Mouse (Mus musculus): ENCODE results near the gene Rps6ka1. TPM values are rescaled to one million over a fixed set of nuclear protein-coding genes. Genes with fewer than 3 reads are reported as not detected.

Gene Rps6ka1
- polyA plus RNA-seq, 1 experiment from 2014 or later, result 26.6 TPM

DNA sequence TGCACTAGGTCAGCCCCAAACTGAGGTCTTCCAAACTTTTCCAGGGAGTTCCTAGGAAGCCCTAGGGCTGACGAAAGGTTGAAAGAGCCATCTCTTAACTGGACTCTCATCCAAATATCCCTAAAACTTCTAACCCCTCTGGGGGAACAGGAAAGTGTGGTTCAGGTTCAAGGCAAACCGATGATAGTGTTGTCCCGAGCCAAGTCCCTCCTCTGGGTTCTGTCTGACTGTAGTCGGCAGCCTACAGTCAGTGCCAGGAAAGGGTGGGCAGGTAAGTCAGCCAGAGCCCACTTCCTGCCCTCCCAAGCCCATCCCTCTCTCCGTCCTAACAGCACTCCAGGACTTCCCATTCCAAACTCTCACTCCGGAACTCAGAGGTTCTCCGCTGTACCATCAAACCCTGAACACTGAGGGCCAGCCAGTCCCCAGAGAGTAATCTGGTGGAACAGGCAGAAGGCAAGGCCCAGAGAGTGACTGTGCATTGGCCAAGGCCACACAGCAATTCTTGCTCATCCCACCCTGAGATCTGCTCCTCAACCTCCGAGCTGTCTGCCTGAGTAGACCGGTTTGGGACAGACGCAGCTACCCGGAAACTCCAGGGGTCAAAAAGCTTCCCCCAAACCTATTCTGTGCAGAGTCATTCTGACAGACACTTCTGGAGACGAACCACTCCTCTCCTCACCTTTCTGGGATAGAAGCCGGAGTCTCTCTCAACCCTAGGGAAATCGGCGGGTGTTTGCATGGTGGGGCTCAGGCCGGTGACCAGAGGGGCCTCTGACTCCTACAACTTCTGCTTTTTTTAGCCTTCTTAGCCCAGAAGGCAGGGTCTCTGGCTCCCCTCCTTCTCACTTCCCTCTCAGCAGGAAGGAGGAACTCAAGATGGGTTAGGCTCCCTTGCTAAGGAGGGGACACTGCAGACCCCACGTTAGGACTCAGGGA is 13.4 kb downstream of the Rps6ka1 start:
- Histone ChIP-seq H3K4me2 (replicated peaks) (no peak overlapping the region), H3K27me3 (no peaks in the 10 kb centered on the region), H3K27ac (replicated peaks) (no peak overlapping the region), H3K4me1 (no peaks in the 10 kb centered on the region), H3K36me3 (0 out of 2 replicates have a peak, but pooled peaks cover 3% of the 10 kb centered on the region), H3K4me3 (no peak overlapping the region), H3K9ac (replicated peaks) (no peak overlapping the region), H3K9me3 (no peaks in the 10 kb centered on the region)
- WGBS, result 87% methylated on average over 17 of the region's 17 CpGs
- no peak for ATAC-seq (ENCODE audit: low FRiP score, low read depth)

DNA sequence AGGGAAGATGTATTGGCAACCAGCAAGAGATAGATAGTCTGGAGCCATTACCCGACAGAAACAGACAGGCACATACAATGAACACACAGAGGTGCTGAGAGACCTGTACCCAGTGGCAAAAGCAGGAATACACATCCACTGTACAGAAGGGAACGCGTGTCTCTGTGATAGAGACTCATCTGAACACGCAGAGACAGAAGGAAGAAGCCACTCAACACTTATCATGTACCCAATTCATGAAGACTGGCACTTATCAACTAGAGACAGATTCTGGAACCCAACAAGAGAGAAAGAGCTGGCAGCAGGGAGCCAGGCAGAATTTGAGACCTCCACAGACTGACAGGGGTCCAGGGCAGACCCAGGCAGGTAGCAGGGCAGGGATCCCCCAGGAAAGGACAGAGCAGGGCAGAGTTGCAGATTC is 14.2 kb downstream of the Rps6ka1 start:
- no peaks in the 10 kb centered on the region for H3K9me3 ChIP-seq
- no peak for ATAC-seq (ENCODE audit: low FRiP score, low read depth)
- no peaks in the 10 kb centered on the region for H3K4me1 ChIP-seq
- H3K9ac ChIP-seq (replicated peaks), result no peak overlapping the region
- H3K27ac ChIP-seq (replicated peaks), result no peak overlapping the region
- H3K4me2 ChIP-seq (replicated peaks), result no peak overlapping the region
- 89% methylated on average over 4 of the region's 4 CpGs for WGBS
- no peaks in the 10 kb centered on the region for H3K27me3 ChIP-seq
- no peak overlapping the region for H3K4me3 ChIP-seq
- no peaks in the 10 kb centered on the region for H3K36me3 ChIP-seq

DNA sequence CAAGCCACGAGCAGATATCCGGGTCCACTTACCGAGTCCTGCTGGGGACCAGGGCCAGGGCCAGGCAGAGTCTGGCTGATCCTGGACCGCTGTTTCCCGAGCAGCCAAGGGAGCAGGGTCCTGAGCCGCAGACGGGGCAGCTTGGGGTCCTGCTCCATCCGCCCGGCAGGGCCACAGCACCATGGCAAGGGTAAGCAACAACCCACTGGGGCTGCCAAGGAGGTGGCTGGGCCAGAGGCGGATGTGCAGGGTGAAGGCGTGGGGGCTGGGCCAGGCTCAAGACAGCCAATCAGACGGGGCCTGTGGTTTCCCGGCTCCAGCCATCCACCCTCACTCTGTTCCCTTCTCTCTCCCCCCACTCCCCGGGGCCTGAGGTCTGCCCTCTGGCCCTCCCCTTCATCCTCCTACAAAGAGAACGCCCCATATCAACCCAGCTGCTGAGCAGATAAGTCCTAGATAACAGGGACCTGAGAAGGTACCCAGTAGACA is 14.7 kb downstream of the Rps6ka1 start:
- ATAC-seq (ENCODE audit: low FRiP score, low read depth), result no peak
- no peaks in the 10 kb centered on the region for H3K4me1 ChIP-seq
- H3K27ac ChIP-seq (replicated peaks), result no peak overlapping the region
- H3K9me3 ChIP-seq, result no peaks in the 10 kb centered on the region
- H3K4me3 ChIP-seq, result no peak overlapping the region
- no peak overlapping the region for H3K4me2 ChIP-seq (replicated peaks)
- no peak overlapping the region for H3K9ac ChIP-seq (replicated peaks)
- H3K36me3 ChIP-seq, result no peaks in the 10 kb centered on the region
- 70% methylated on average over 15 of the region's 15 CpGs for WGBS
- no peaks in the 10 kb centered on the region for H3K27me3 ChIP-seq

DNA sequence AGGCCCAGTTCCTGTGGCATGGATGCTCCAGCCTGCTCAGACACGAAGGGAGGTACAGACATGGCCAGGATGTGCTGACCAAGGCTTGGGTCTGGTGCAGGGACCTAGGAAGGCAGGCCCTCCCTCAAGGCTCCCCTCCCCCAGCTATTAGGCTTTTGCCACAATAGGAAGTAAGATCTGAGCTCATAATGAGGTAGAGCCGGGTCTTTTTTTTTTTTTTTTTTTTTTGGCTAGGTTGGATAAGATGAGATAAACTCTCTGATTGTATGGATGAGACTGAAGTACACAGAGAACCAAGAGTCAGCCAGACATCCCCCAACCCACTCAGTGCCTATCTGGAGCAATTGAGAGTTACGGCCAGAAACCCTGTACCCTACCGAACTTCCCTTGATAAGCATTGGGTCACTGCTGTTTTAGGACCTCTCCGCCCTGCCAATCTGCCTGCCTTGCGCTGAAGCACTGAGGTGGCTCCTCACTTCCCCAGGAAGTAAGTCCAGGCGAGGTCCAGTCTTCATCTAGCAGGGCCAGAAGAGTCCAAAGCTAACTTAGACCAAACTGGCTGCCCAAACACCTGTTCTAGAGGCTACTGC is 15.3 kb downstream of the Rps6ka1 start:
- Histone ChIP-seq H3K4me2 (replicated peaks) (no peak overlapping the region), H3K9ac (replicated peaks) (no peak overlapping the region), H3K27me3 (no peaks in the 10 kb centered on the region), H3K36me3 (no peaks in the 10 kb centered on the region), H3K27ac (replicated peaks) (no peak overlapping the region), H3K4me1 (no peaks in the 10 kb centered on the region), H3K9me3 (no peaks in the 10 kb centered on the region), H3K4me3 (no peak overlapping the region)
- no peak for ATAC-seq (ENCODE audit: low FRiP score, low read depth)
- 83% methylated on average over 7 of the region's 7 CpGs for WGBS

DNA sequence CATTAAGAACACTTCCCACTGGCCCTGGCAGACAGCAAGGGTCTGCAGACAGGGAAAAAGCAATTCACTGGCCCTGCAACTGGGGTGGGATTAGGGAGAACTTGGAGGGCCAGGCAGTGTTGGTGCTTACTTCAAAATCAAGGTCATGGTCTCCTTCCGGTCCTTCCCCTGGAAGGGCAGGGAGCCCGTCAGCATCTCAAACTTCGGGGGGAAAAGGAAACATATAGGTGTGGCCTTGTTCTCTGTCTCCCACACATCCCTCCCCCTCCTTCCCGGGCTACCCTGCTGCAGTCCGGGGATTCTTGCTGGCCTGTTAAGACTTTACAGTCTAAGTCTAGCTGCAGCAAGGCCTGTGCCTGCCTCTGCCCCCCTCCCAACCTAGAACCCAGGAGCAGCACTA is 22.4 kb downstream of the Rps6ka1 start:
- H3K4me2 ChIP-seq (replicated peaks), result no peak overlapping the region
- H3K4me3 ChIP-seq, result no peak overlapping the region
- WGBS, result 68% methylated on average over 5 of the region's 5 CpGs
- peak overlapping the region; percentile 61 for H3K27ac ChIP-seq (replicated peaks)
- 0 out of 2 replicates have a peak, but pooled peaks cover 5% of the 10 kb centered on the region for H3K36me3 ChIP-seq
- H3K9me3 ChIP-seq, result no peaks in the 10 kb centered on the region
- peak overlapping the region; percentile 41; the same call in 1 of the 2 replicates for H3K9ac ChIP-seq (replicated peaks)
- ATAC-seq (ENCODE audit: low FRiP score, low read depth), result no peak
- H3K27me3 ChIP-seq, result no peaks in the 10 kb centered on the region
- peaks cover 17% of the 10 kb centered on the region for H3K4me1 ChIP-seq

DNA sequence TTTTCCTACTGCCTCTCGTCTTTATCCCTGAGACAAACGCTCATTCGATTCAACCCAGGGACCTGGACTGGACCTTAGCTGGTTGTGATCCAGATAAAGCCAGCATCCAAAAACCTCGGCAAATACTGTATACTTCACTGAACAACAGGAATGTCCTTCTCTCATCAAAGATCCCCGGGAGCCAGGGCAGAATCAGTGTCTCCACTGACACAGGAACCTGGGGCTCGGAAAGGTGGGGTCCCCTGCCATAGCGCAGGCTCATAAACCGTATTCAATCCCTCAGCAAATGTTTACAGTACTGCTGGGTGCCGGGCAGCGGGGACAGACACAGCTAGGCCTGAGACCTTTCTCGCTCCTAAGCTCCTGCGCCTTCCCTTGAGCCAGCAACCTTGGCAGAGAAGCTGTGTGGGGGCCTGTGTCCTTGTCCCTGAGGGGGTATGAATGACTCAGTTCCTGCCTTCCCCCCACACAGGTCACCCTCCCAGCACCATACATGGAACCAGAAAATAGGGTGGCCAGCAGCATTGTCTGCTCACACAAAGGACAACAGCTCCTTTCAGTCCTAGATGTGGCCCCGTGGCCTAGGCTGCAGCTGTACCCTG is 23.1 kb downstream of the Rps6ka1 start:
- H3K4me1 ChIP-seq, result peaks cover 17% of the 10 kb centered on the region
- H3K4me2 ChIP-seq (replicated peaks), result peak overlapping the region; percentile 4
- H3K36me3 ChIP-seq, result 0 out of 2 replicates have a peak, but pooled peaks cover 11% of the 10 kb centered on the region
- no peaks in the 10 kb centered on the region for H3K9me3 ChIP-seq
- ATAC-seq (ENCODE audit: low FRiP score, low read depth), result no peak
- no peak overlapping the region for H3K4me3 ChIP-seq
- peak overlapping the region; percentile 41 for H3K9ac ChIP-seq (replicated peaks)
- WGBS, result 26% methylated on average over 13 of the region's 13 CpGs
- H3K27ac ChIP-seq (replicated peaks), result peak overlapping the region; percentile 61
- H3K27me3 ChIP-seq, result no peaks in the 10 kb centered on the region

DNA sequence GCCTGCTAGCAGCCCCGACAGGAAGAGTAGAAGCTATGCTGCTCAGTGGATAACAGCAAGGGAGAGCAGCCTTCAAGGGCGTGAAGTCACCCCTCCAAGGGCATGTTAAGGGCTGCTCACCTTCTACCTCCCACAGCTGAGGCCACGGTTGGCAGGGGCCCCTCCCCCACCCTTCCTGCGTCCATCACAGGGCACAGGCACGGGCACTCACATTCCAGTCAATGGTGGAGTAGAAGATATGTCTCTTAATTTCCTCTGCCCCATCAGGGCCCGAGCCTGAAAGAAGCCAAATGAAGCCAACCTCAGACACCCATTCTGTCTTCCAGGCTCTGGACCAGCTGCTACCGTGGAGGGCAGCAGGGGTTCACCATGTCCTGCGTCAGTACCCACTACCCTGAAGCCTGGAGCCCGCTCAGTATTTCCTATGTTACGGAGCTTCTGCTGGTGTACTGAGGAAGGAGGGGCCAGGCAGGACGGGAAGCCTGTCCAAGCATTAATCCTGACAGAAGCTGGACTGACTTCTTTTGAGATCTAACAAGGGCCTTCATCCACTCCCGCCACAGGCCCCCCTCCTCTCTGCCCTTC is 23.7 kb downstream of the Rps6ka1 start:
- peaks cover 17% of the 10 kb centered on the region for H3K4me1 ChIP-seq
- no peaks in the 10 kb centered on the region for H3K27me3 ChIP-seq
- no peak for ATAC-seq (ENCODE audit: low FRiP score, low read depth)
- 42% methylated on average over 12 of the region's 12 CpGs for WGBS
- H3K9me3 ChIP-seq, result no peaks in the 10 kb centered on the region
- H3K9ac ChIP-seq (replicated peaks), result 0 out of 2 replicates have a peak overlapping the region, but pooled peaks have one; percentile 41
- H3K4me2 ChIP-seq (replicated peaks), result peak overlapping the region; percentile 4; the same call in 1 of the 2 replicates
- H3K36me3 ChIP-seq, result 0 out of 2 replicates have a peak, but pooled peaks cover 13% of the 10 kb centered on the region
- H3K4me3 ChIP-seq, result no peak overlapping the region
- peak overlapping the region; percentile 61 for H3K27ac ChIP-seq (replicated peaks)

DNA sequence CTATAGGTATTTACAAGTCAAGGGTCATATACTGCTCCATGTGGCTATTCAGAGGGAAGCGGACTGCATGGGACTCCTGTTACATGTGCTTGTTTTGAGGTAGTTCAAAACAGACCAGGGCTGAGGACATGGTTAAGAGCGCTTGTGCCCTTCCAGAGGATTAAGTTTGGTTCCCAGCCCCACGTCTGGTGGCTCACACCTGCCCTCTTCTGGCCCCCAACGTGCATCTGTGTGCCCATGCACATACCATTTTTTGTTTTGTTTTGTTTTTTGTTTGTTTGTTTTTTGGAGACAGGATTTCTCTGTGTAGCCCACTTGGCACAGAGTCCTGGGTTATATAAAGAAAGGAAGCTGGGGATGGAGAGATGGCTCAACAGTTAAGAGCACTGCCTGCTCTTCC is 30.1 kb downstream of the Rps6ka1 start:
- Histone ChIP-seq H3K27me3 (no peaks in the 10 kb centered on the region), H3K4me2 (replicated peaks) (no peak overlapping the region), H3K36me3 (0 out of 2 replicates have a peak, but pooled peaks cover 13% of the 10 kb centered on the region), H3K27ac (replicated peaks) (no peak overlapping the region), H3K9ac (replicated peaks) (no peak overlapping the region), H3K9me3 (no peaks in the 10 kb centered on the region), H3K4me3 (no peak overlapping the region), H3K4me1 (no peaks in the 10 kb centered on the region; the same call in 1 of the 2 replicates)
- no peak for ATAC-seq (ENCODE audit: low FRiP score, low read depth)
- WGBS, result 74% methylated on average over 4 of the region's 4 CpGs

DNA sequence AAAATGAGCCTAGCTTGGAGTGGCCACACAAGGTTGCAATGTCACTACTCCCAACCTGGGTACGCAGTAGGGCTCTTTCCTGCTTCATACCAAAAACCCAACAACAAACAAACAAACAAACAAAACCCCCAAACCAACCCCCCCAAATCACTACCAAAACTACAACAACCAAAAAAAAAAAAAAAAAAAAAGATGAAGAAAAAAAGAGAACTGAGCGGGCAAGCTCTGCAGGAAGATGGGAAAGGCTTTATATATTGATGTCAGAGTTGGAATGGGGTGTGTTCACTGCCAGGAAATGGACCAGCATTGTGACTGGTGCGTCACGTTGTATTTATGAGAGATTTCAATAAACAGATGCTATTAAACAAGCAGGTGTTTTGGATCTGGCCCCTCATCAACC is 33.0 kb downstream of the Rps6ka1 start:
- 90% methylated on average over 4 of the region's 4 CpGs for WGBS
- Histone ChIP-seq H3K4me3 (no peak overlapping the region), H3K9ac (replicated peaks) (no peak overlapping the region), H3K4me2 (replicated peaks) (no peak overlapping the region), H3K27ac (replicated peaks) (no peak overlapping the region), H3K9me3 (no peaks in the 10 kb centered on the region), H3K36me3 (0 out of 2 replicates have a peak, but pooled peaks cover 4% of the 10 kb centered on the region), H3K4me1 (no peaks in the 10 kb centered on the region; the same call in 1 of the 2 replicates), H3K27me3 (no peaks in the 10 kb centered on the region)
- no peak for ATAC-seq (ENCODE audit: low FRiP score, low read depth)

DNA sequence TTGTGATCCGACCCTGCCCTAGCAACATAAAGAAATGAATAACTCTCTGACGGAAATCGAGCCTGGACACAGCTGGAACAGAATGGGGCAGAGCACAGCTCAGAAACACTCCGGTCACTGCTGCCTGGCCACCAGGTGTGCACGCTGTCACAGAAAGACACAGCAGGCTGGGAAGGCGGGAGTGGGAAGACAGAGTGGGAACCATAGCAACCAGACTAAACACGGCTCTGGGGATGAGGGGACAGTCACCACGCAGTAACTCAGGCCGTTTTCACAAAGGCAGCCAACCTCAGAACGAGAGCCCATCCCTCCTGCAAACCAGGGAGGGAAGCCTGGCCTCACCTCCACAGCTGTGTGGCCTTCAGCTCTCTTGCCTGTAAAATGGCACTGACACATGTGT is 34.0 kb downstream of the Rps6ka1 start:
- H3K4me1 ChIP-seq, result no peaks in the 10 kb centered on the region; the same call in 1 of the 2 replicates
- no peak overlapping the region for H3K27ac ChIP-seq (replicated peaks)
- H3K36me3 ChIP-seq, result no peaks in the 10 kb centered on the region
- no peaks in the 10 kb centered on the region for H3K9me3 ChIP-seq
- H3K4me3 ChIP-seq, result no peak overlapping the region
- no peak overlapping the region for H3K4me2 ChIP-seq (replicated peaks)
- no peak for ATAC-seq (ENCODE audit: low FRiP score, low read depth)
- WGBS, result 56% methylated on average over 10 of the region's 10 CpGs
- H3K27me3 ChIP-seq, result no peaks in the 10 kb centered on the region
- no peak overlapping the region for H3K9ac ChIP-seq (replicated peaks)

DNA sequence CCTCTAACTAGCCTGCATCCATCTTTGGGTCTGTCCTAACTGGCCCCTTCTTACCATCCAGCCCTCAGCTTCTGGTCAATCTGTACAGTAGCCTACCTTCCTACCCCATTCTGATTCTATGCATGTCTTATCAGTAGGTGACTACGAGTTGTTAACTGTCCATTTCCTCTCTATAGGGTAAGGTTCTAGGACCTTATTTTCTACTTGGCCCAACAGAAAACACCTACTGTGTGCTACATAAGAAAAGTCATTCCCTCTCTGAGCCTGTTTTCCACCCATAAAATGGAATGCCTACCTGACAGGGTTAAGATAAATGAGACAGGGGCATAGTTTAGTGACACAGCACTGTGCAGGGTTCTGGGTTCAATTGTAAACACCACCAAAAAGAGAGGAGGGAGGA is 41.0 kb downstream of the Rps6ka1 start:
- Histone ChIP-seq H3K27ac (replicated peaks) (no peak overlapping the region), H3K4me1 (no peaks in the 10 kb centered on the region), H3K9ac (replicated peaks) (no peak overlapping the region), H3K4me2 (replicated peaks) (no peak overlapping the region), H3K36me3 (no peaks in the 10 kb centered on the region), H3K4me3 (no peak overlapping the region), H3K9me3 (no peaks in the 10 kb centered on the region), H3K27me3 (no peaks in the 10 kb centered on the region)
- ATAC-seq (ENCODE audit: low FRiP score, low read depth), result no peak
- 82% methylated on average over 1 of the region's 1 CpGs for WGBS

Data from midbrain, embryonic 12.5 days (tissue).